Mouse (Mus musculus): ENCODE measurements around the gene Vmn1r139. TPM values are rescaled to one million over a fixed set of nuclear protein-coding genes. Genes with fewer than 3 reads are reported as not detected.
"Not testable (repeated sequence)": the region's sequence is repeated elsewhere in the genome, so short reads cannot be mapped to it uniquely, and the experiment has no call there.

The Vmn1r139 gene
- total RNA-seq (2017): not detected in 3 replicates

DNA sequence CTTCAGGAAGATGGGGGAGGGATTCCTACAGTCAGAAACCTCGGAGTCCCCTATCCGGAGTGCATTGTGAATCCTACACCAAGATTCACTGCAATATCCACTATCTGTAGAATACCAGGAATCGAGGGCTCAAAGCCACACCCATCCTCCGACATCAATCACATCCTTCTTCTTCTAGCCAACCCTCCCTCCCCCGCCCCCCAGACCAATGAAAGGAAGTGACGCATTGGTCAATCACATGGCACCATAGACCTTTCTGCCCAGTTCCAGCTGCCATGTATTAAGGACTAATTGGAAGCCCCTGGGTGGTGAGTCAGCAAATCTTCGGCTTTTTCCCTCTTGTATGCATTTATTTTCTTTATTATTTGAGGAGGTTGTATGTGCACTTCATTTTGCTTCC is at the start of gene Vmn1r139:
TSS of gene Vmn1r139 (plus strand) at position 301 of the 400 bp plus-strand sequence.
- not testable (repeated sequence) for ATAC-seq (replicated peaks; ENCODE audit: insufficient number of reproducible peaks, low FRiP score, low TSS enrichment, poor library complexity, severe bottlenecking)

DNA sequence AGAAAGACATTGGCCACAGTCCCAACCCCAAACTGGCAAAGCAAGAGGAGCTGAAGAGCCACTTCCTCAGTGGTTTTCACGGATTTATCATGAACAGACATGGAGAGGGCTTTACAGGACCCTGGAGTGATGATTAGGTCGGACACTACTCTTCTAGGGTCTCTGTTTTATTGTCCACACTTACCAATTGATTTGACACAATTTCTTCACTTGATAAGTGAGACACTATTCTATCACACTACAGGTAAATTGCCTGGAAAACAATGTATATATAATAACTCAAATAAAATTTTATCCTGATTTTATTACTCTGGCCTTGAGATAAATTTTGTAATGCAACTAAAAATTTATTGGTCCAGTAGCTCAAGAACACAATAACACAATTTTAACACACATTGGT is 40.1 kb upstream of the Vmn1r139 start, which contains the start of gene Vmn1r138:
TSS of gene Vmn1r138 (minus strand) at position 101 of the 400 bp plus-strand sequence.
- ATAC-seq (replicated peaks; ENCODE audit: insufficient number of reproducible peaks, low FRiP score, low TSS enrichment, poor library complexity, severe bottlenecking): not testable (repeated sequence)

DNA sequence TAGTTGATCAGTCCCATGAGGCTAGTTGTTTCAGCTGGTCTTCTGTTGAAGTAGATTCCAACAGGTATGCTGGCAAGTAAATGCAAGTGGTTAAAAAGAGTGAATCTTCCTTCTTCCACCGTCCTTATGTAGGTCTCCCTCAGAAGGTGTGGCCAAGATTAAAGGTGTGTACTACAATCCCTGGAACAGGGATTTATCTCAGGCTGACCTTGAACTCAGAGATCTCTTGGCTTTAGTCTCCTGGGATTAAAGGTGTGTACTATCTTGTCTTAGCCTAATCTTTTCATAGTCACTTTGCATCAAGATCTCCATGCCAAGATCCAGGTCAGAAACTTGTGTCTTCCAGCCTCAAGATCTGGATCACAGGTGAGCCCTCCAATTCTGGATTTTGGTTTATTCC is 12.7 kb upstream of the Vmn1r139 start, which contains the start of gene Gm6176:
TSS of gene Gm6176 (minus strand) at position 101 of the 400 bp plus-strand sequence.
- ATAC-seq (replicated peaks; ENCODE audit: insufficient number of reproducible peaks, low FRiP score, low TSS enrichment, poor library complexity, severe bottlenecking): not testable (repeated sequence)

DNA sequence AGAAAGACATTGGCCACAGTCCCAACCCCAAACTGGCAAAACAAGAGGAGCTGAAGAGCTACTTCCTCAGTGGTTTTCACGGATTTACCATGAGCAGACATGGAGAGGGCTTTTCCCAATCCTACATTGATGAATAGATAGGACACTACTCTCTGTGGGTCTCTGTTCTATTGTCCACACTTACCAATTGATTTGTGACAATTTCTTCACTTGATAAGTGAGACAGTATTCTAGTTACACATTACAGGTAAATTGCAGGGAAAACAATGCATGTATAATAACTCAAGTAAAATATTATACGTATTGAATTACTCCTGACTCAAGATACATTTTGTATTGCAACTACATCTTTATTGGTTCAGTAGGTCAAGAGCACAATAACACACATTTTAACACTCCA is 49.3 kb downstream of the Vmn1r139 start, which contains the start of gene Gm16451:
TSS of gene Gm16451 (minus strand) at position 101 of the 400 bp plus-strand sequence.
- not testable (repeated sequence) for ATAC-seq (replicated peaks; ENCODE audit: insufficient number of reproducible peaks, low FRiP score, low TSS enrichment, poor library complexity, severe bottlenecking)

DNA sequence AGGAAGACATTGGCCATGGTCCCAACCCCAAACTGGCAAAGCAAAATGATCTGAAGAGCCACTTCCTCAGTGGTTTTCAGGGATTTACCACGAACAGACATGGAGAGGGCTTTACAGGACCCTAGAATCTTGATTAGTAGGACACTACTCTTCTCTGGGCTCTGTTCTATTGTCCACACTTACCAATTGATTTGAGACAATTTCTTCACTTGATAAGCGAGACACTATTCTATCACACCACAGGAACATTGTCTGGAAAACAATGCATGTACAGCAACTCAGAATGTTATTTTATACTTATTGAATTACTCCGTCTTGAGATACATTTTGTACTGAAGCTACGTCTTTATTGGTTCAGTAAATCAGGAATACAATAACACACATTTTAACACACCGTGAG is 65.8 kb downstream of the Vmn1r139 start, which contains the start of gene Gm10666:
TSS of gene Gm10666 (minus strand) at position 101 of the 400 bp plus-strand sequence.
- ATAC-seq (replicated peaks; ENCODE audit: insufficient number of reproducible peaks, low FRiP score, low TSS enrichment, poor library complexity, severe bottlenecking): not testable (repeated sequence)

Other genes with a start within 250 kb of the Vmn1r139 start
- not detected in 3 replicates for gene Vmn1r135, start 236.7 kb upstream of the Vmn1r139 start, total RNA-seq (2017)
- gene Gm5725, start 224.8 kb upstream of the Vmn1r139 start, total RNA-seq (2017): not detected in 3 replicates
- gene Gm5891, start 147.8 kb upstream of the Vmn1r139 start, total RNA-seq (2017): not detected in 3 replicates
- gene Vmn1r137, start 74.5 kb upstream of the Vmn1r139 start, total RNA-seq (2017): not detected in 3 replicates
- not detected in 3 replicates for gene Vmn1r138, start 40.2 kb upstream of the Vmn1r139 start, total RNA-seq (2017)
- gene Gm6176, start 12.8 kb upstream of the Vmn1r139 start, total RNA-seq (2017): not detected in 3 replicates
- gene Gm16451, start 49.2 kb downstream of the Vmn1r139 start, total RNA-seq (2017): not detected in 3 replicates
- not detected in 3 replicates for gene Gm10666, start 65.7 kb downstream of the Vmn1r139 start, total RNA-seq (2017)
- gene Vmn1r142, start 95.0 kb downstream of the Vmn1r139 start, total RNA-seq (2017): not detected in 3 replicates
- not detected in 3 replicates for gene Vmn1r143, start 120.3 kb downstream of the Vmn1r139 start, total RNA-seq (2017)
- not detected in 3 replicates for gene Gm8653, start 132.2 kb downstream of the Vmn1r139 start, total RNA-seq (2017)
- not detected in 3 replicates for gene Gm8453, start 160.4 kb downstream of the Vmn1r139 start, total RNA-seq (2017)